Mouse (Mus musculus): ENCODE measurements around the gene Fam98c. TPM values are rescaled to one million over a fixed set of nuclear protein-coding genes. Genes with fewer than 3 reads are reported as not detected.
"Not testable (repeated sequence)": the region's sequence is repeated elsewhere in the genome, so short reads cannot be mapped to it uniquely, and the experiment has no call there.

Gene Fam98c
- total RNA-seq, 1 experiment: 20.8 TPM

DNA sequence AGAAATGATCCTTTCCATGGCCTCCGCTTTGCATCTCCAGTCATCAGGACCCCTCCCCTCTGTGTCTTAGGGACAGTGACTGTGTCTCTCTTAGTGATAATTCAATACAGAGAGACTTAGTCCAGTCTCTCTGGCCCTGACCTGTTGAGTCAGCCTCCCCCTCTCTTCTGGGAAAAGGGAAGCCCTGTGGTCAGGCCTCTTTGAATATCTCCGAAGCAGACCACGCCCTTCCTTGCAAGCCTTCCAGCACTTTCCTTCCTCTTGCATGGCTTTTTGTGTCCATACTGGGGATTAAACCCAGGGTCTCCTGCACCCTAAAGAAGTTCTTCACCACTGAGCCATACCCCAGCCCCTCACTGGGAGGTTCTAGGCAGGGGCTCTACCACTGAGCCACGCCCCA is 12.0 kb downstream of the Fam98c start:
- no peak for DNase-seq (ENCODE audit: low read depth, low spot score)
- no peak for TF ChIP-seq HCFC1 (IDR thresholded peaks at IDR 0.05; ENCODE audit: borderline replicate concordance, insufficient read depth, low read length)
- no peak for TF ChIP-seq ZNF384 (IDR thresholded peaks at IDR 0.05; ENCODE audit: low read depth, low read length)
- in situ Hi-C loops (cut with MboI; ENCODE audit: low sequenced_read_pairs in 2 of 2, unreplicated experiment in 2 of 2): no loop called here

DNA sequence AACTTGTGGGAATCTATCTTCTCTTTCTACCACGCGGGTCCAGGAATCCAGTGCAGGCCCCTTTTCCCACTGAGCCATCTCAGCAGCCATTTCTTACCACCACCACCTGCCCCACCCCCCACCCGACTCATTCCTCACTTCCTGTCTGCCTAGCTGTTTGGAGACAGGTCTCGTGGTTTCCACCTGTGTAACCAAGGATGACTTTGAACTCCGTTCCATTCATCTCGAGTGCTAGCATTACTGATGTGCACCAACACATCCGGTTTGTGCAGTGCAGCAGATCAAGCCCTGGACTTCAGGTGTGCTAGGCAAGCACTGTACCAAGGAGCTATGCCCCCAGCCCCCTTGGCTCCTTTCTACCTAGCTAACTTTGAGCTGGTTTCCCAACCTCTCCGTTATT is 14.6 kb downstream of the Fam98c start:
- in situ Hi-C loops (cut with MboI; ENCODE audit: low sequenced_read_pairs in 2 of 2, unreplicated experiment in 2 of 2): no loop called here
- Histone ChIP-seq H3K4me1 (ENCODE audit: control insufficient read depth in 2 of 2, insufficient read depth in 2 of 2, low read length in 2 of 2, poor library complexity in 1 of 2) (peaks cover 6 to 8% of the 10 kb centered on the region in 2 experiments), H3K27ac (ENCODE audit: insufficient read depth, low read depth, low read length, poor library complexity, severe bottlenecking) (no peak overlapping the region), H3K36me3 (ENCODE audit: control insufficient read depth, insufficient read depth, low read length, poor library complexity, severe bottlenecking) (no peaks in the 10 kb centered on the region; the same call in 1 of the 2 replicates), H3K9ac (ENCODE audit: insufficient read depth, low read depth, low read length, poor library complexity, severe bottlenecking) (no peak overlapping the region), H3K9me3 (ENCODE audit: control insufficient read depth, insufficient read depth, low read depth, low read length) (no peaks in the 10 kb centered on the region), H3K4me3 (ENCODE audit: insufficient read depth in 1 of 2, low read depth in 1 of 2, low read length in 2 of 2, poor library complexity in 1 of 2, severe bottlenecking in 1 of 2) (no peak overlapping the region)
- no peak for DNase-seq (ENCODE audit: low read depth, low spot score)
- TF ChIP-seq ZC3H11A (IDR thresholded peaks at IDR 0.05; ENCODE audit: borderline replicate concordance, low read depth, low read length): no peak
- no peak for TF ChIP-seq HCFC1 (IDR thresholded peaks at IDR 0.05; ENCODE audit: borderline replicate concordance, insufficient read depth, low read length)
- no peak for TF ChIP-seq ZNF384 (IDR thresholded peaks at IDR 0.05; ENCODE audit: low read depth, low read length)
- no peak for TF ChIP-seq CHD2 (IDR thresholded peaks at IDR 0.05; ENCODE audit: low read depth, low read length)
- TF ChIP-seq MAFK (IDR thresholded peaks at IDR 0.05; ENCODE audit: insufficient read depth, low read depth, low read length): no peak

More for the DNA sequence above, 12.0 kb downstream of the Fam98c start:
- Histone ChIP-seq H3K4me3 (ENCODE audit: insufficient read depth in 1 of 2, low read depth in 1 of 2, low read length in 2 of 2, poor library complexity in 1 of 2, severe bottlenecking in 1 of 2) (no peak overlapping the region), H3K4me1 (ENCODE audit: control insufficient read depth in 2 of 2, insufficient read depth in 2 of 2, low read length in 2 of 2, poor library complexity in 1 of 2) (peaks cover 0 to 3% of the 10 kb centered on the region in 2 experiments; a peak in 2 of 4 replicates), H3K9me3 (ENCODE audit: control insufficient read depth, insufficient read depth, low read depth, low read length) (no peaks in the 10 kb centered on the region), H3K27ac (ENCODE audit: insufficient read depth, low read depth, low read length, poor library complexity, severe bottlenecking) (no peak overlapping the region), H3K36me3 (ENCODE audit: control insufficient read depth, insufficient read depth, low read length, poor library complexity, severe bottlenecking) (no peaks in the 10 kb centered on the region; the same call in 1 of the 2 replicates), H3K9ac (ENCODE audit: insufficient read depth, low read depth, low read length, poor library complexity, severe bottlenecking) (no peak overlapping the region)

DNA sequence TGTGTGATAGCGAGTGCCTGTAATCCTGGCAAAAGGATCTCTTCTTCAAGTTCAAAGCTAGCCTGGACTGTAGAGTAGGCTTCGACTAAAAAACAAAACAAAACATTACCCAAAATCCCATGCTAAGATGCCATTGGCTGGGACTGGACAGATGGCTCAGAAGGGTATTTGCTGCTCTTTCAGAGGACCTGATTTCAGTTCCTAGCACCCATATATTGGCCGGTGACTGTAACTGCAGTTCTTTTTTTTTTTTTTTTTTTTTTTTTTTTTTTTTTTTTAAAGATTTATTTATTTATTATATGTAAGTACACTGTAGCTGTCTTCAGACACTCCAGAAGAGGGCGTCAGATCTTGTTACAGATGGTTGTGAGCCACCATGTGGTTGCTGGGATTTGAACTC is 16.8 kb downstream of the Fam98c start:
- H3K27ac ChIP-seq (ENCODE audit: insufficient read depth, low read depth, low read length, poor library complexity, severe bottlenecking); H3K4me3 ChIP-seq (ENCODE audit: insufficient read depth in 1 of 2, low read depth in 1 of 2, low read length in 2 of 2, poor library complexity in 1 of 2, severe bottlenecking in 1 of 2); H3K9me3 ChIP-seq (ENCODE audit: control insufficient read depth, insufficient read depth, low read depth, low read length); DNase-seq (ENCODE audit: low read depth, low spot score); H3K36me3 ChIP-seq (ENCODE audit: control insufficient read depth, insufficient read depth, low read length, poor library complexity, severe bottlenecking); in situ Hi-C loops (cut with MboI; ENCODE audit: low sequenced_read_pairs in 2 of 2, unreplicated experiment in 2 of 2); H3K9ac ChIP-seq (ENCODE audit: insufficient read depth, low read depth, low read length, poor library complexity, severe bottlenecking): not testable (repeated sequence)
- H3K4me1 ChIP-seq (ENCODE audit: control insufficient read depth in 2 of 2, insufficient read depth in 2 of 2, low read length in 2 of 2, poor library complexity in 1 of 2): peaks cover 6 to 15% of the 10 kb centered on the region in 2 experiments

DNA sequence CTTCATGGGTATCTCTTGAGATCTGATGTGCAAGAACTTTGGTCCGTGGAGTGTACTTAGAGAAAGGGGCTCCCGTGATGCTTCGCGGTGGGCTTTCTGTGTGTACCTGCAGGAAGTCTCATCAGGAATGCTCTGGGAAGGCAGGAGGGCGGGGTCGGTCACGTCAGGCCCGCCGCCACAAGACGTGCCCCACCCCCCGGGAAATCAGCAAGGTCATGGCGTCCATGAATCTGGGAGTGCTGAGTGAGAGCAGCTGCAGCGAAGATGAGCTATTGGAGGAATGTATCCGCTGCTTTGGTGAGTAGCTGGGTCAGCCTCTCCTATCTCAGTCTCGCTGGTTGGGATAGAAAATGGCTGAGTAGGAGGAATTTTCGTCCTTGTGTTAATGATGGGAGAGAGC is 18.6 kb downstream of the Fam98c start:
- DNase-seq (ENCODE audit: low read depth, low spot score): peak; percentile 75
- TF ChIP-seq CHD2 (IDR thresholded peaks at IDR 0.05; ENCODE audit: low read depth, low read length): no peak
- TF ChIP-seq MAFK (IDR thresholded peaks at IDR 0.05; ENCODE audit: insufficient read depth, low read depth, low read length): peak; percentile 90
- H3K36me3 ChIP-seq (ENCODE audit: control insufficient read depth, insufficient read depth, low read length, poor library complexity, severe bottlenecking): no peaks in the 10 kb centered on the region; the same call in 1 of the 2 replicates
- in situ Hi-C loops (cut with MboI; ENCODE audit: low sequenced_read_pairs in 2 of 2, unreplicated experiment in 2 of 2): no loop called here
- no peaks in the 10 kb centered on the region for H3K9me3 ChIP-seq (ENCODE audit: control insufficient read depth, insufficient read depth, low read depth, low read length)
- peak overlapping the region; percentile 52 to 68 for H3K4me3 ChIP-seq (ENCODE audit: insufficient read depth in 1 of 2, low read depth in 1 of 2, low read length in 2 of 2, poor library complexity in 1 of 2, severe bottlenecking in 1 of 2)
- H3K9ac ChIP-seq (ENCODE audit: insufficient read depth, low read depth, low read length, poor library complexity, severe bottlenecking): peak overlapping the region; percentile 14; the same call in 1 of the 2 replicates
- H3K27ac ChIP-seq (ENCODE audit: insufficient read depth, low read depth, low read length, poor library complexity, severe bottlenecking): peak overlapping the region; percentile 4; the same call in 1 of the 2 replicates
- H3K4me1 ChIP-seq (ENCODE audit: control insufficient read depth in 2 of 2, insufficient read depth in 2 of 2, low read length in 2 of 2, poor library complexity in 1 of 2): peaks cover 6 to 15% of the 10 kb centered on the region in 2 experiments

DNA sequence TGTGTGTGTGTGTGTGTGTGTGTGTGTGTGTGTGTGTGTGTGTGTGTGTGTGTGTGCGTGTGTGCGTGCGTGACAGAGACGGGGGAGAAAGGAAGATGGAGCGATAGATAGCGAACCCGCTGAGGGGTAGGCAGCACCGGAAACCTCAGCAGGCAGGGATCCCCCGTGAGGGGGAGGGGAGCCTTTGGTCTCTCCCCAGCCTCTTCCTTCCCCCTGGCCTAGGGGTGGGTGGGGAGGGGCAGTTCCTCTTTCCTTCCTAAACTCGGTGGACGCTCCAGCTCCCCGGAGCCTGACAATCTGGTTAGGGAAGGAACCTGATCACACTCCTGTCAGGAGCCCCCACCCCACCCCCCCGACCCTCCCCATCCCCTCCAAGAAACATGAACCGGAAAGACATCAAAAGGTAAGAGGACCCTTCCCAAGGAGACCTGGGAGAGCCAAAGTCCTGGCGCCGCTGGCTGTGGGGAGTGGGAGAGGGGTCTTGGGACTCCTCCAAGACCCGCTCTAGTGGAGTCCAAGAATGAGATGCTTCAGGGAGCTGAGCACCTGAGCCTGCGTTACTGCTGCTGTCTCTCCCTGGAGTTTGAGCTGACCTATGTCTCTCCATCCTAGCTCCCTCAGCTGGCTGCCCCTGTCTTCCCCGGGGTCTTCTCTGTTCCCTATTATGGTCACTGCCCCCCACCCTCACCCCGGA is 21.2 kb downstream of the Fam98c start, which contains the start of gene Rasgrp4:
Gene Rasgrp4 (plus strand): TSS at position 159 of the 694 bp plus-strand sequence.
- H3K9ac ChIP-seq (ENCODE audit: insufficient read depth, low read depth, low read length, poor library complexity, severe bottlenecking): no peak within 1 kb of the TSS; the same call in 1 of the 2 replicates
- no peak for DNase-seq (ENCODE audit: low read depth, low spot score)
- H3K36me3 ChIP-seq (ENCODE audit: control insufficient read depth, insufficient read depth, low read length, poor library complexity, severe bottlenecking): no peaks in the 10 kb centered on the region
- in situ Hi-C loops (cut with MboI; ENCODE audit: low sequenced_read_pairs in 2 of 2, unreplicated experiment in 2 of 2): no loop called here
- peaks cover 6 to 13% of the 10 kb centered on the region in 2 experiments for H3K4me1 ChIP-seq (ENCODE audit: control insufficient read depth in 2 of 2, insufficient read depth in 2 of 2, low read length in 2 of 2, poor library complexity in 1 of 2)
- H3K4me3 ChIP-seq (ENCODE audit: insufficient read depth in 1 of 2, low read depth in 1 of 2, low read length in 2 of 2, poor library complexity in 1 of 2, severe bottlenecking in 1 of 2): peak within 1 kb of the TSS; percentile 44 to 62
- no peak for TF ChIP-seq ZC3H11A (IDR thresholded peaks at IDR 0.05; ENCODE audit: borderline replicate concordance, low read depth, low read length)
- TF ChIP-seq ZNF384 (IDR thresholded peaks at IDR 0.05; ENCODE audit: low read depth, low read length): no peak
- no peak for TF ChIP-seq MAFK (IDR thresholded peaks at IDR 0.05; ENCODE audit: insufficient read depth, low read depth, low read length)
- no peaks in the 10 kb centered on the region for H3K9me3 ChIP-seq (ENCODE audit: control insufficient read depth, insufficient read depth, low read depth, low read length)
- H3K27ac ChIP-seq (ENCODE audit: insufficient read depth, low read depth, low read length, poor library complexity, severe bottlenecking): no peak within 1 kb of the TSS

All from ES-E14 (cell line).